Mouse (Mus musculus): ENCODE measurements around the gene Ap3d1. TPM values are rescaled to one million over a fixed set of nuclear protein-coding genes. Genes with fewer than 3 reads are reported as not detected.

Ap3d1 gene
- polyA plus RNA-seq, 1 experiment = 129 TPM

DNA sequence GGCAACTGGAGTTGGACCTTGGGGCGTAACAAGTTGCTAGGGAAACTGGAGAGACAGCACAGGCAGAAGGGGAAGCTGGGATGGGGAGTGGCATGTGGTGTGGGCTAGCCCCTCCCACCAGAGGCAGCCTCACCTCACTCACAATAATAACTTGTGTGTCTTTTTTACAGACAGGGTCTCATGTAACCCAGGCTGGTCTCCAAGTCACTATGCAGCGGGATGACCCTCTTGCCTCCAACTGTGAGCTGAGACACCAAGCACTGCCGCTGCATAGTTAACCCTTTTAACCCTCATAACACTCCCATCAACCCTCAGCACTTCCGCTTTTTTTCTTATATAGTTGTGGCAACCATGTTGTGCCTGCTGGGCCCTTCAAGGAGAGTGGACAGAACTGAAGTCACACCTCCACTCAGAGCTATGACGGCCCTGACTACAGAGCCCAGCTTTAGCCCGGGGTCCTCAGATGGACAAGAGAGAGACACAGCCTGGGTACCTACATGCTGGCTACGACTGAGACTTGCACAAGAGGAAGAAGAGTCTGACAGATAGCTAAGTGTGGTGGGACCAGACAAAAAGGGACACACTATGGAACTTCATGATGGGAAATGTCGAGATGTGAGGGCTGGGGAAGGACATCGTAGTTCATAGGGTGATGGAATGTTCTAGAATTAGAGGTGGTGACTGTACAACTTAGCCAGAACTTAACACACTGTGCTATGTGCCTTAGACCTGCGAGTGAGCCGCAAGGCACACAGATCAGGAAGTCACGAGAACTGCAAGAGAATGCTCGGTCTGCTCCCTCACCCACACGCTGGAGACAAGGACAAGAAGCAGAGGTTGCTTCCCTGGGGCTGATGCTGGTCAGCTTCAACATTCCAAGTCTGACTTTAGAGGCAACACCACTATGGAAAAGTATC is 49.6 kb downstream of the Ap3d1 start:
- Histone ChIP-seq H3K27ac (ENCODE audit: insufficient read depth, low read depth, low read length) (peak overlapping the region; percentile 88), H3K4me3 (ENCODE audit: insufficient read depth, low read length) (peak overlapping the region; percentile 31), H3K4me1 (ENCODE audit: control insufficient read depth, insufficient read depth, low read length) (peaks cover 51% of the 10 kb centered on the region)
- TF ChIP-seq POLR2A (IDR thresholded peaks at IDR 0.05; ENCODE audit: borderline replicate concordance, low read depth, low read length) = no peak
- TF ChIP-seq CTCF (IDR thresholded peaks at IDR 0.05; ENCODE audit: low read depth, low read length) = no peak

DNA sequence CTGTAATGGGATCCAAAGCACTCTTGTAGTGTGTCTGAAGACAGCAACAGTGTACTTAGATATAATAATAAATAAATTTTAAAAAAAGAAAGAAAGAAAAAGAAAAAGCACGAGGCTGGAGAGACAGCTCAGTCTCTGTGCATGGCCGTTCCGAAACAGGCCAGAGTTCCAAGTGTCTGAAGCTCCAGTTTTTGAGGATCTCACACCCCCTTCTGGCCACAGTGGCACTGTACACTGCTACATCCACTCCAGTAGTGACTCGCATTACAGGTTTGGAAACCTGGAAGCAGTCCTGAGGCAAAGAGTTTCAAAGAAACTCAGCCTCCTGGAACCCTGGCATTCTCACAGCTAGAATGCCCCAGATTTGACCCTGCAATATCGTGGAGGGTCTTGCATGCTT is 54.2 kb downstream of the Ap3d1 start:
- H3K4me1 ChIP-seq (ENCODE audit: control insufficient read depth, insufficient read depth, low read length) = peaks cover 12% of the 10 kb centered on the region
- no peak overlapping the region for H3K4me3 ChIP-seq (ENCODE audit: insufficient read depth, low read length)
- no peak overlapping the region for H3K27ac ChIP-seq (ENCODE audit: insufficient read depth, low read depth, low read length)
- no peak for TF ChIP-seq POLR2A (IDR thresholded peaks at IDR 0.05; ENCODE audit: borderline replicate concordance, low read depth, low read length)
- TF ChIP-seq CTCF (IDR thresholded peaks at IDR 0.05; ENCODE audit: low read depth, low read length) = peak; percentile 36

DNA sequence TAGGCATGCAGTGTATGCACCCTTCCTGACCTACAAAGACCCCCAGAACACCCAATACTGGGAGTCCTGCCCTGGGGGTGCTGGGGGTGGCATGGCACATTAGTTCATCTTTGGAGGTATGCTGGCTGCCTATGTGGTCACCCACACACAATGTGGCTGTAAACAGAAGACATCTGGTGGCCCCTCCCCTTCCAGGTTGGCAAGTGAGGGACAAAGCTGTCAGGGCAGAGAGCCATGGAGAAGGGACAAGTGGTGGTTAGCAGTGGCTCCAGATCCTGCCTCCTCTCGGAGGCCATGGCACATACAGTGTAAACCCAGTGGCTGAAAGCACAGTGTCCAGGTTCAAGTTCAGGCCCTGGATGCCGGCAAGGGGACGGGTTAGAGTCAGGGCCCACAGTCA is 55.4 kb downstream of the Ap3d1 start:
- Histone ChIP-seq H3K4me3 (ENCODE audit: insufficient read depth, low read length) (no peak overlapping the region), H3K4me1 (ENCODE audit: control insufficient read depth, insufficient read depth, low read length) (peaks cover 5% of the 10 kb centered on the region), H3K27ac (ENCODE audit: insufficient read depth, low read depth, low read length) (no peak overlapping the region)
- TF ChIP-seq CTCF (IDR thresholded peaks at IDR 0.05; ENCODE audit: low read depth, low read length) (no peak), POLR2A (IDR thresholded peaks at IDR 0.05; ENCODE audit: borderline replicate concordance, low read depth, low read length) (no peak)

DNA sequence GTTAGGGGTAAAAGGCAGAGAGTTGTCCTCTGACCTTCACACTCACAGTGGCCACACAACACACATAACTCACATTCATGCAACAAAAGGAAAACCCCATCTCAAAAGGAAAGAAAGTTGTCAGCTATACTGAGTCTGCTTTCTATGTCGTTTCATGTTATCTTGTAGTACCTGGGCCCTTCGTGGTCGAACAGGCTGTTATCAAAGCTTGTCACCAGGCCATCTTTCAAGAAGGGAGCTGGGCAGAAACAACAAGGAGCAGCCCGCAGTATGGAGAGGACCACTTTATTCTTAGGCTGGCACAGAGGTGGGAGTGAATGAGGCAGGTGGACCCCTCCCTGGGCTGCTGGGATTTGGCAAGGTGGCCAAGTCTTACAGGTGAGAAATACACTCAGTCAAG is 57.1 kb downstream of the Ap3d1 start:
- TF ChIP-seq CTCF (IDR thresholded peaks at IDR 0.05; ENCODE audit: low read depth, low read length) = no peak
- no peak for TF ChIP-seq POLR2A (IDR thresholded peaks at IDR 0.05; ENCODE audit: borderline replicate concordance, low read depth, low read length)
- Histone ChIP-seq H3K27ac (ENCODE audit: insufficient read depth, low read depth, low read length) (no peak overlapping the region), H3K4me1 (ENCODE audit: control insufficient read depth, insufficient read depth, low read length) (peaks cover 12% of the 10 kb centered on the region), H3K4me3 (ENCODE audit: insufficient read depth, low read length) (no peak overlapping the region)

DNA sequence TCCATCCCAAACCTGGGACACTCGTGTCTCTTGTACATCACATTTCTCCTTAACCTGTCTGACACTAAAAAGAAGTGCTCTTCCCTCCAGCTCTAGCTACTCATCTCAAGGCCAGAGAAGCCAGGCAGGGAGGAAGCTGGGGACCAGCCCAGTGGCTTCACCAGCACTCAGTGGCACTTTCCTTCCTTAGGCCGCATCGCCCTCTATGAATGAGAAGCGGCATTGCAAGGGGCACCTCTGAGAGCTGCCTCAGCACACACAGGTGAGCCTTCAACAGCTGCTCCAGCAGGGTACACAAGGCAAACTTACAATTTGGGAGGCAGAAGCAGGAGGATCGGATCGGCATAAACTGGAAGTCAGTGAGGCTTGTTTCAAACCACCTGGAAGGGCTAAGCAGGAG is 57.9 kb downstream of the Ap3d1 start:
- H3K4me1 ChIP-seq (ENCODE audit: control insufficient read depth, insufficient read depth, low read length) = peaks cover 19% of the 10 kb centered on the region
- TF ChIP-seq CTCF (IDR thresholded peaks at IDR 0.05; ENCODE audit: low read depth, low read length) (peak; percentile 36; the same call in 1 of the 2 replicates), POLR2A (IDR thresholded peaks at IDR 0.05; ENCODE audit: borderline replicate concordance, low read depth, low read length) (no peak)
- no peak overlapping the region for H3K4me3 ChIP-seq (ENCODE audit: insufficient read depth, low read length)
- no peak overlapping the region for H3K27ac ChIP-seq (ENCODE audit: insufficient read depth, low read depth, low read length)

DNA sequence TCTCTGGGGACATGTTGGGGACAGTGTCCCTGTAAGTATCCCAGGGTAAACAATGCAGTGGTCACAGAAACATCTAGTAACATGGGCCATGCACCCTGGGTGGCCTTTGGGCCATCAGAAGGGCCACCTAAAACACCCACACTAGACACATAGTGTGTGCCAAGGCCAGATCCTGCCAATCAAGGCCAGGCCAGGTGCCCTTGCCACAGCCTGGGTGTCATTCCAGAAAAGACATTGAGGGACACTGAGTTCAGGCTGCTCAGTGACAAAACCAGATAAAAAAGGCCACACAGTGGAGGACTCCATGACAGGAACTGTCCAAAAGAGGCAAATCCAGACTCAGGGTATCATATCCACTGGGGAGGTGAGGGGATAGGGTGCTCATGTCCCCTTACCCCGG is 58.4 kb downstream of the Ap3d1 start:
- Histone ChIP-seq H3K4me1 (ENCODE audit: control insufficient read depth, insufficient read depth, low read length) (peaks cover 24% of the 10 kb centered on the region), H3K4me3 (ENCODE audit: insufficient read depth, low read length) (no peak overlapping the region), H3K27ac (ENCODE audit: insufficient read depth, low read depth, low read length) (no peak overlapping the region)
- TF ChIP-seq POLR2A (IDR thresholded peaks at IDR 0.05; ENCODE audit: borderline replicate concordance, low read depth, low read length) (no peak), CTCF (IDR thresholded peaks at IDR 0.05; ENCODE audit: low read depth, low read length) (no peak)

DNA sequence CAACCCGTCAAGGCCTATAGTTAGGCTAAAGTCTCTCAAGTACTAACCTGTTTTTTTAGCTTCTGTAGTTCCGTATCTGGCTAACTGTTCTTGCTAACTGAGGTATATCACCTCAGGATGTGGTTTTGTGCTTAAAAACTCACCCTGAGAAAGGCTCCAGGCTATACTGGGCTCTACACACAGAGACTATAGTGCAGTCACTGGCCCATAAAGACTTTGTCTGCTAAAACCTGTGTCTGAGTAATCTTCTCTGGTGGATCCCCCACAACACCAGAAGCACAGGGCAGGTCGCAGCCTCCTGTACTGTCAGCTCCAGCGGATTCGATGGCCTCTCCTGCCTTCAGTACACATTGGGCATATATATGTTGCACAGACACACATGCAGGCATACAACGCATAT is 60.1 kb downstream of the Ap3d1 start:
- no peak overlapping the region for H3K27ac ChIP-seq (ENCODE audit: insufficient read depth, low read depth, low read length)
- peaks cover 29% of the 10 kb centered on the region for H3K4me1 ChIP-seq (ENCODE audit: control insufficient read depth, insufficient read depth, low read length)
- TF ChIP-seq POLR2A (IDR thresholded peaks at IDR 0.05; ENCODE audit: borderline replicate concordance, low read depth, low read length) (no peak), CTCF (IDR thresholded peaks at IDR 0.05; ENCODE audit: low read depth, low read length) (no peak)
- H3K4me3 ChIP-seq (ENCODE audit: insufficient read depth, low read length) = no peak overlapping the region

DNA sequence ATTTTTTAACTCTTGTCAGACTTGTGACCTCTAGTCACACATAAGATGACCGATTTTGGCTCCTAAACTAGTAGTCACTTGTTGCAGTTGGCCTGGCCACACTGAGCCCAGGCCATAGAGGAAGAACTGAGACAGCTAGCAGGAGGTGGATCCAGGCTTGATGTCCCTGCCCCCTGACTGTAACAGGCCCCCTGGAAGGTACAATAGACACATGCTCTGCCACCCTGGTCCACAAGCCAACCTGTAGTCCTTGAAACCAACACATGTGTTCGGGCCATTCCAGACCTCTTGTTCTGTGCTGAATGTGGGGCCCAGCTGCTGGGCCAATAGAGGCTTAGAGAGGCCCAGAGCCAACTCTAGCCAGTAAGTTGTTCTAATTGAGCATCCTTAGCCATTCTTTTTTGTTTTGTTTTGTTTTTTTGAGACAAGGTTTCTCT is 61.8 kb downstream of the Ap3d1 start:
- Histone ChIP-seq H3K4me1 (ENCODE audit: control insufficient read depth, insufficient read depth, low read length) (peaks cover 29% of the 10 kb centered on the region), H3K27ac (ENCODE audit: insufficient read depth, low read depth, low read length) (peak overlapping the region; percentile 99), H3K4me3 (ENCODE audit: insufficient read depth, low read length) (no peak overlapping the region)
- no peak for TF ChIP-seq POLR2A (IDR thresholded peaks at IDR 0.05; ENCODE audit: borderline replicate concordance, low read depth, low read length)
- no peak for TF ChIP-seq CTCF (IDR thresholded peaks at IDR 0.05; ENCODE audit: low read depth, low read length)

DNA sequence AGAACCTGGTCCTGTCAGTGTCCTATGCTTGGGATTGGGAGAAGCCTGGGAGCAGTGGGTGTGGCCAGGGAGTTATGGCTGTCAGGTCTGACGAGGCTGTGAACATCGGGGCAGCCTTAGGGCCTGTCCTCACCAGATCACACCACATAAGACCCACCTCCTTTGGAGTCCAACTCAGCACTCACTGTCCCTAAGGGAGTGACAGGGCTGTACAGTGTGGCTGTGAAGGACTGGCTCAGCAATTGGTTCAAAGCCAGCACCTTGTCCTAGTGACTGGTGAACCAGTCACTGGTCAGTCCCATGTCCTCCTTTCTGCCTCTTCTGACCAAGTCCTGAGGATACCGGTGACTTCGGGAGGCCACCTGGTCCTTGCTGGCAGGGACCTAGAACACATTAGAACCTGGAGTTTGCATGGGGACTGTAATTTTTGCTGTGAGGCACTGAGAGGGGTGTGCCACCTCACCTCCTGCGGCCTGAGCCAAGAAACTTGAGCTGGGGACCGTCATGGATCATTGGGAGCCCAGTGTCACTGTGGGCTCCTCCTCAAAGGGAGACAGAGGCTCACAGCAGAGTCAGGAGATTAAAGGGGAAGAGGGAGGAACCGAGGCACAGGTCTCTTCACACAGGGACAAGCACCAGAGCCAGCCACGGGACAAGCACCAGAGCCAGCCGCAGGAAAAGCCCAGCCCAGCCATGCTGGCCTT is 62.4 kb downstream of the Ap3d1 start:
- H3K4me1 ChIP-seq (ENCODE audit: control insufficient read depth, insufficient read depth, low read length) = peaks cover 29% of the 10 kb centered on the region
- peak overlapping the region; percentile 99 for H3K27ac ChIP-seq (ENCODE audit: insufficient read depth, low read depth, low read length)
- H3K4me3 ChIP-seq (ENCODE audit: insufficient read depth, low read length) = no peak overlapping the region
- no peak for TF ChIP-seq POLR2A (IDR thresholded peaks at IDR 0.05; ENCODE audit: borderline replicate concordance, low read depth, low read length)
- TF ChIP-seq CTCF (IDR thresholded peaks at IDR 0.05; ENCODE audit: low read depth, low read length) = no peak

Measured in bone marrow macrophage, adult 2 months (primary cell).